ENCODE assay signal across 10 mouse cellular contexts in genomic region chr8:112257922-112258475, GRCm38 (mm10).
DNase-seq lines count a peak whose midpoint lies in the region; ATAC-seq lines count a peak whose summit lies in the region.
"Had no signal": no experiment of that assay in that cellular context is flagged by ENCODE, and none has a peak within 500 bp of the region (broad histone marks: within the 10 kb centered on the region; RNA-seq: fewer than 3 reads in every experiment).

No protein-coding gene starts in this region.

- intact Hi-C loops in heart, postnatal 36 days (cut with DNase I), result no loop called here

- no peaks in the 10 kb centered on the region for H3K4me1 ChIP-seq in heart, embryonic 10.5 days
- peaks cover 3% of the 10 kb centered on the region; the same call in 1 of the 2 replicates for H3K4me1 ChIP-seq in hindbrain, embryonic 16.5 days (ENCODE audit: control insufficient read depth, insufficient read depth, low read depth, low read length)
- no peaks in the 10 kb centered on the region for H3K4me1 ChIP-seq in stomach, embryonic 16.5 days (ENCODE audit: control insufficient read depth, insufficient read depth, low read length)

- no peaks in the 10 kb centered on the region for H3K36me3 ChIP-seq in heart, embryonic 10.5 days
- no peaks in the 10 kb centered on the region for H3K36me3 ChIP-seq in hindbrain, embryonic 16.5 days (ENCODE audit: control insufficient read depth, insufficient read depth, low read length)
- H3K36me3 ChIP-seq in stomach, embryonic 16.5 days (ENCODE audit: control insufficient read depth, insufficient read depth, low read length), result no peaks in the 10 kb centered on the region

- no peak for ATAC-seq in hindbrain, embryonic 16.5 days
- no peak for ATAC-seq in stomach, embryonic 16.5 days (ENCODE audit: insufficient read depth, low FRiP score)

- WGBS in heart, embryonic 10.5 days, result 56% methylated on average over 13 of the region's 13 CpGs
- 25% methylated on average over 13 of the region's 13 CpGs for WGBS in hindbrain, embryonic 16.5 days
- WGBS in stomach, embryonic 16.5 days, result 33% methylated on average over 13 of the region's 13 CpGs

- H3K27me3 ChIP-seq in heart, embryonic 10.5 days (ENCODE audit: insufficient read depth, poor library complexity, severe bottlenecking), result no peaks in the 10 kb centered on the region
- H3K27me3 ChIP-seq in hindbrain, embryonic 16.5 days (replicated peaks; ENCODE audit: control insufficient read depth, insufficient read depth, low read length), result no peaks in the 10 kb centered on the region
- no peaks in the 10 kb centered on the region for H3K27me3 ChIP-seq in stomach, embryonic 16.5 days (ENCODE audit: control insufficient read depth, insufficient read depth, low read length)

- peak overlapping the region; percentile 48 for H3K4me2 ChIP-seq in hindbrain, embryonic 16.5 days (ENCODE audit: low read length)
- H3K4me2 ChIP-seq in stomach, embryonic 16.5 days (ENCODE audit: low read depth, low read length), result peak overlapping the region; percentile 34

- peak overlapping the region; percentile 18; the same call in 1 of the 2 replicates for H3K4me3 ChIP-seq in heart, embryonic 10.5 days
- peak overlapping the region; percentile 21; the same call in 1 of the 2 replicates for H3K4me3 ChIP-seq in hindbrain, embryonic 16.5 days (ENCODE audit: low read length)
- no peak overlapping the region for H3K4me3 ChIP-seq in stomach, embryonic 16.5 days (replicated peaks; ENCODE audit: low read length)

- no peaks in the 10 kb centered on the region for H3K9me3 ChIP-seq in heart, embryonic 10.5 days
- no peaks in the 10 kb centered on the region for H3K9me3 ChIP-seq in hindbrain, embryonic 16.5 days (ENCODE audit: control insufficient read depth, low read length)
- no peaks in the 10 kb centered on the region for H3K9me3 ChIP-seq in stomach, embryonic 16.5 days (replicated peaks; ENCODE audit: control insufficient read depth, low read length)

- H3K9ac ChIP-seq in hindbrain, embryonic 16.5 days (ENCODE audit: low read depth, low read length), result peak overlapping the region; percentile 11
- no peak overlapping the region for H3K9ac ChIP-seq in stomach, embryonic 16.5 days (ENCODE audit: low read length)

- no peak overlapping the region for H3K27ac ChIP-seq in heart, embryonic 10.5 days
- H3K27ac ChIP-seq in hindbrain, embryonic 16.5 days (ENCODE audit: low read depth, low read length), result peak overlapping the region; percentile 42; the same call in 1 of the 2 replicates
- H3K27ac ChIP-seq in stomach, embryonic 16.5 days (ENCODE audit: low read length), result no peak overlapping the region

- DNase-seq in heart, embryonic 10.5 days (ENCODE audit: low spot score), result no peak
- no peak for DNase-seq in heart, postnatal 36 days
- peak; percentile 25 to 32 for DNase-seq in right cerebral cortex, postnatal 10 days (ENCODE audit: low spot score in 2 of 2)
- DNase-seq in right cerebral cortex, adult 18-20 months, result no peak
- no peak for DNase-seq in Muller cell, postnatal 12 days (ENCODE audit: inconsistent ontology term)
- no peak for DNase-seq in frontal cortex, postnatal 10 days (ENCODE audit: low spot score in 2 of 2)
- DNase-seq: cerebellum, adult 9-11 months; heart, postnatal 14 days had no signal

Comparison
In these comparisons a context has a peak if more than half of its experiments do, and no peak if none do; other contexts are left out.
1. DNase-seq: peak in right cerebral cortex, postnatal 10 days (2 of 2); none in heart, embryonic 10.5 days (single experiment), heart, postnatal 36 days (0 of 2), right cerebral cortex, adult 18-20 months (single experiment), Muller cell, postnatal 12 days (single experiment) and frontal cortex, postnatal 10 days (0 of 2).